ENCODE assay signal across 8 mouse cellular contexts in the genomic region with DNA sequence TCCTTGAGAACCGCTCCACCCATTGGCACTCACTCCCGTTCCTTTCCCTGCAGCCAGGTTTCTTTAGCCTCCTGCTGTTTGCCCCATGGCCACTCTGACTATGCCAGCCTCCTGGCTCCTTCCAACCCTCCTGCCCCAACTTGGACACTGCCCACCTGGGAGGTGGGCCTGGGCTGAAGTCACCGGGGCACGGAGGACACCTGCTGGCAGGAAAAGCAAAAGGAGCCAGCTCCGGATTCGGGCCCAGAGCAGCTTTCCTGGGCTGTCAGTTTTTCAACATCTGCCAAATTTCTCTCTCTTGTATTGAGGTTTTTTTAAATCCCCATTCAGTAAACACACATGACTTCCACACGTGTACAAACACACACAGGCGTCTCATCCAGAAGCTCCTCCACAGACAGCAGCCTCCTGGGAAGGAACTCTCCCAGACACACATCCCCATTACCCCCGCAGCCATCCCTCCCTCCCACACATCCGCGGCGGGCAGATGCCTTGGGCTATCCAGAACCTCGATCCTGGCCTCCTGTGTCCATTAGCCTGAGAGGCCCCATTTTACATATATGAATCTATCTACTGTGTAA. TPM values are rescaled to one million over a fixed set of nuclear protein-coding genes. Genes with fewer than 3 reads are reported as not detected.
DNase-seq lines count a peak whose midpoint lies in the region; ATAC-seq and TF ChIP-seq lines count a peak whose summit lies in the region.

No protein-coding gene starts in this region.

- H3K9me3 ChIP-seq in embryonic facial prominence, embryonic 15.5 days (replicated peaks) = no peaks in the 10 kb centered on the region
- 0 out of 2 replicates have a peak, but pooled peaks cover 2% of the 10 kb centered on the region for H3K9me3 ChIP-seq in hindbrain, embryonic 10.5 days
- H3K9me3 ChIP-seq in midbrain, embryonic 11.5 days (ENCODE audit: control insufficient read depth, low read length) = no peaks in the 10 kb centered on the region
- H3K9me3 ChIP-seq in stomach, postnatal 0 days (ENCODE audit: control insufficient read depth, low read length) = no peaks in the 10 kb centered on the region

- H3K4me1 ChIP-seq in testis, adult 2 months (ENCODE audit: control insufficient read depth, insufficient read depth, low read length) = peaks cover 15% of the 10 kb centered on the region
- H3K4me1 ChIP-seq in embryonic facial prominence, embryonic 15.5 days = peaks cover 37% of the 10 kb centered on the region
- peaks cover 31% of the 10 kb centered on the region for H3K4me1 ChIP-seq in hindbrain, embryonic 10.5 days (replicated peaks)
- peaks cover 12% of the 10 kb centered on the region for H3K4me1 ChIP-seq in midbrain, embryonic 11.5 days (ENCODE audit: control insufficient read depth, insufficient read depth, low read length)
- no peaks in the 10 kb centered on the region; the same call in 1 of the 2 replicates for H3K4me1 ChIP-seq in stomach, postnatal 0 days (replicated peaks; ENCODE audit: control insufficient read depth, insufficient read depth)

- peaks cover 5% of the 10 kb centered on the region; the same call in 1 of the 2 replicates for H3K27me3 ChIP-seq in testis, adult 2 months (ENCODE audit: control insufficient read depth, insufficient read depth, low read length)
- no peaks in the 10 kb centered on the region for H3K27me3 ChIP-seq in embryonic facial prominence, embryonic 15.5 days
- H3K27me3 ChIP-seq in hindbrain, embryonic 10.5 days (ENCODE audit: insufficient read depth, poor library complexity, severe bottlenecking) = peaks cover 47% of the 10 kb centered on the region
- H3K27me3 ChIP-seq in midbrain, embryonic 11.5 days (ENCODE audit: control insufficient read depth, insufficient read depth, low read length) = peaks cover 2% of the 10 kb centered on the region; the same call in 1 of the 2 replicates
- H3K27me3 ChIP-seq in stomach, postnatal 0 days (ENCODE audit: control insufficient read depth, insufficient read depth, low read length) = no peaks in the 10 kb centered on the region

- WGBS in embryonic facial prominence, embryonic 15.5 days = 5% methylated on average over 13 of the region's 13 CpGs
- 8% methylated on average over 13 of the region's 13 CpGs for WGBS in hindbrain, embryonic 10.5 days
- 11% methylated on average over 13 of the region's 13 CpGs for WGBS in midbrain, embryonic 11.5 days
- WGBS in stomach, postnatal 0 days = 18% methylated on average over 13 of the region's 13 CpGs

- no peak for DNase-seq in testis, postnatal 14 days (ENCODE audit: low spot score)
- peak; percentile 15 for DNase-seq in hindbrain, embryonic 10.5 days (ENCODE audit: low spot score)
- DNase-seq in left cerebral cortex, postnatal 25 days (ENCODE audit: low spot score in 2 of 2) = peak; percentile 59 to 63
- peak; percentile 86 for DNase-seq in midbrain, embryonic 11.5 days (ENCODE audit: low spot score, missing footprints)
- DNase-seq in stomach, postnatal 0 days (ENCODE audit: low spot score) = peak; percentile 25
- no peak for DNase-seq in natural killer cell, adult 2 months (ENCODE audit: low spot score in 2 of 2)

- peak overlapping the region; percentile 88 for H3K4me2 ChIP-seq in embryonic facial prominence, embryonic 15.5 days (replicated peaks)
- H3K4me2 ChIP-seq in midbrain, embryonic 11.5 days = peak overlapping the region; percentile 14; the same call in 1 of the 2 replicates
- peak overlapping the region; percentile 93 for H3K4me2 ChIP-seq in stomach, postnatal 0 days (replicated peaks; ENCODE audit: low read depth)

- no peak for ATAC-seq in embryonic facial prominence, embryonic 15.5 days (ENCODE audit: insufficient number of reproducible peaks, low FRiP score, low TSS enrichment, low read depth)
- ATAC-seq in midbrain, embryonic 11.5 days (ENCODE audit: low FRiP score) = no peak
- ATAC-seq in stomach, postnatal 0 days (ENCODE audit: low FRiP score, low TSS enrichment) = no peak

- no peak for TF ChIP-seq EP300 in stomach, postnatal 0 days (optimal IDR thresholded peaks at IDR 0.05)

- TF ChIP-seq CTCF in testis, adult 2 months (IDR thresholded peaks at IDR 0.05; ENCODE audit: control insufficient read depth, insufficient read depth, insufficient replicate concordance, low read depth, low read length) = no peak
- peak; percentile 57 for TF ChIP-seq CTCF in stomach, postnatal 0 days (IDR thresholded peaks at IDR 0.05; ENCODE audit: low read depth)

- H3K36me3 ChIP-seq in testis, adult 2 months (ENCODE audit: control insufficient read depth, insufficient read depth, low read length) = no peaks in the 10 kb centered on the region
- H3K36me3 ChIP-seq in embryonic facial prominence, embryonic 15.5 days = 0 out of 2 replicates have a peak, but pooled peaks cover 10% of the 10 kb centered on the region
- H3K36me3 ChIP-seq in hindbrain, embryonic 10.5 days = no peaks in the 10 kb centered on the region
- H3K36me3 ChIP-seq in midbrain, embryonic 11.5 days (ENCODE audit: control insufficient read depth, insufficient read depth, low read length) = no peaks in the 10 kb centered on the region
- no peaks in the 10 kb centered on the region for H3K36me3 ChIP-seq in stomach, postnatal 0 days (ENCODE audit: control insufficient read depth, insufficient read depth, low read length)

- intact Hi-C loops in left cerebral cortex, postnatal 25 days (cut with DNase I) = loop anchor here (5.0 to 10.0 kb wide), 3 partner anchors 54 to 332 kb away; partner anchors contain the start of gene Flvcr2

- H3K9ac ChIP-seq in embryonic facial prominence, embryonic 15.5 days = peak overlapping the region; percentile 33; the same call in 1 of the 2 replicates
- no peak overlapping the region for H3K9ac ChIP-seq in midbrain, embryonic 11.5 days (ENCODE audit: low read length)
- peak overlapping the region; percentile 28 for H3K9ac ChIP-seq in stomach, postnatal 0 days (ENCODE audit: low read length)

- no peak for TF ChIP-seq POLR2A in testis, adult 2 months (IDR thresholded peaks at IDR 0.05; ENCODE audit: control insufficient read depth, low read depth, low read length)

- peak overlapping the region; percentile 47 for H3K27ac ChIP-seq in testis, adult 2 months (ENCODE audit: control insufficient read depth, insufficient read depth, low read depth, low read length)
- peak overlapping the region; percentile 99 for H3K27ac ChIP-seq in embryonic facial prominence, embryonic 15.5 days (replicated peaks)
- H3K27ac ChIP-seq in hindbrain, embryonic 10.5 days = no peak overlapping the region
- no peak overlapping the region for H3K27ac ChIP-seq in midbrain, embryonic 11.5 days (ENCODE audit: low read depth, low read length)
- no peak overlapping the region for H3K27ac ChIP-seq in stomach, postnatal 0 days (replicated peaks)

- H3K4me3 ChIP-seq in testis, adult 2 months (ENCODE audit: control insufficient read depth, low read depth, low read length) = peak overlapping the region; percentile 45
- H3K4me3 ChIP-seq in embryonic facial prominence, embryonic 15.5 days (replicated peaks) = peak overlapping the region; percentile 60
- peak overlapping the region; percentile 70 for H3K4me3 ChIP-seq in hindbrain, embryonic 10.5 days
- no peak overlapping the region for H3K4me3 ChIP-seq in midbrain, embryonic 11.5 days (ENCODE audit: low read depth, low read length)
- peak overlapping the region; percentile 54 for H3K4me3 ChIP-seq in stomach, postnatal 0 days (ENCODE audit: low read depth, low read length)

RNA-seq across cellular contexts. Expression of gene Tgfb3, which starts 2.4 kb away (rescaled TPM):
- 4.4 and 5.4 TPM in 2 replicates for polyA plus RNA-seq in testis, adult 2 months (2012; rRNA removed)
- polyA plus RNA-seq in embryonic facial prominence, embryonic 15.5 days (2015; fragmentation: Nextera tagmentation; extraction: Ambion mirVana) = 67.5 and 71.6 TPM in 2 replicates
- 7.0 and 8.4 TPM in 2 replicates for polyA plus RNA-seq in hindbrain, embryonic 10.5 days (2016; fragmentation: Nextera tagmentation; extraction: Ambion mirVana)
- total RNA-seq in left cerebral cortex, postnatal 25 days (2021) = 10 to 100 TPM; 13.9 to 15.2 TPM
- 3.5 and 4.6 TPM in 2 replicates for polyA plus RNA-seq in midbrain, embryonic 11.5 days (2014; fragmentation: Nextera tagmentation; extraction: Ambion mirVana)
- polyA plus RNA-seq in stomach, postnatal 0 days (2015; fragmentation: Nextera tagmentation; extraction: Ambion mirVana) = 9.4 and 9.5 TPM in 2 replicates

RNA-seq across cellular contexts. Expression of gene Ift43, which starts 5.9 kb away (rescaled TPM):
- 200 and 219 TPM in 2 replicates for polyA plus RNA-seq in testis, adult 2 months (2012; rRNA removed)
- polyA plus RNA-seq in embryonic facial prominence, embryonic 15.5 days (2015; fragmentation: Nextera tagmentation; extraction: Ambion mirVana) = 83.6 and 97.9 TPM in 2 replicates
- polyA plus RNA-seq in hindbrain, embryonic 10.5 days (2016; fragmentation: Nextera tagmentation; extraction: Ambion mirVana) = 86.4 and 94.1 TPM in 2 replicates
- 10 to 100 TPM; 11.7 to 13.1 TPM for total RNA-seq in left cerebral cortex, postnatal 25 days (2021)
- polyA plus RNA-seq in midbrain, embryonic 11.5 days (2014; fragmentation: Nextera tagmentation; extraction: Ambion mirVana) = 89.8 and 95.4 TPM in 2 replicates
- 48.0 and 49.4 TPM in 2 replicates for polyA plus RNA-seq in stomach, postnatal 0 days (2015; fragmentation: Nextera tagmentation; extraction: Ambion mirVana)

Comparison
In these comparisons a context has a peak if more than half of its experiments do, and no peak if none do; other contexts are left out.
1. H3K27ac ChIP-seq: peak in testis, adult 2 months (single experiment) and embryonic facial prominence, embryonic 15.5 days (single experiment); none in hindbrain, embryonic 10.5 days (single experiment), midbrain, embryonic 11.5 days (single experiment) and stomach, postnatal 0 days (single experiment).
2. DNase-seq: peak in hindbrain, embryonic 10.5 days (single experiment), left cerebral cortex, postnatal 25 days (2 of 2), midbrain, embryonic 11.5 days (single experiment) and stomach, postnatal 0 days (single experiment); none in testis, postnatal 14 days (single experiment) and natural killer cell, adult 2 months (0 of 2).
3. H3K4me2 ChIP-seq: peak in every context shown above with its lines; median percentile 93 in stomach, postnatal 0 days; 88 in embryonic facial prominence, embryonic 15.5 days; 14 in midbrain, embryonic 11.5 days.